Mouse (Mus musculus): ENCODE data around the gene Id3.
"Not testable (repeated sequence)": the region's sequence is repeated elsewhere in the genome, so short reads cannot be mapped to it uniquely, and the experiment has no call there.

The Id3 gene

DNA sequence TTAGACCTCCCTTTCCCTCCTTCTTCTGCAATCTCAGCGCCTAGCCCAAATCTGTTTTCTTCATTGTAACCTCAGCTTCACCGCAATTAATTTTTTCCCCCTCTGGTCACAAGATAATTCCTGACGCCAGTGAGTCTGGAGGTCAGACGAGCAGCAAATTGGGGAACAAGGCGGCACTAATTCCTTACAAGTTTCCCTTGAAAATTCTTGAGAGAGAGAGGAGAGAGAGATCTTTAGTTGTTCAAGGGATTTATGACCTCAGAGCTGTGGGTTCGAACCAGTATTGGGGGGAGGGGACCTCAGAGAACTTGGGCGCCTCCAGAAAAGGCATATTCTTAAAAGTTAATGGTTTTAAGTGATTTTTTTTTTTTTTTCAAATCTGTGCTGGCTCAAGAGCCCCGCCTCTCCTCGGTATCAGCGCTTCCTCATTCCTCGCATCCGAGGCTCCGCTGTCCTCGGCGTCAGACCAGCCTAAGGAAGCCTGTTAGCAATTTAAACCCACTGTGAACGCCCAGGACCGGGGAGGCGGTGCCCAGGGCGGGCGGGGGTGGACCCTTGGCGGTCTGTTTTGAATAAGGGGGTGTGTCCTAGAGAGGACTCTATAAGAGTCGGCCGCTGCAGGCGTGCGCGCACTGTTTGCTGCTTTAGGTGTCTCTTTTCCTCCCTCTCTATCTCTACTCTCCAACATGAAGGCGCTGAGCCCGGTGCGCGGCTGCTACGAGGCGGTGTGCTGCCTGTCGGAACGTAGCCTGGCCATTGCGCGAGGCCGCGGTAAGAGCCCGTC, at the start of gene Id3:
Gene Id3, plus strand, starts transcription at position 305 of the 784 bp plus-strand sequence.
- DNase-seq (ENCODE audit: low spot score in 2 of 2): peak; percentile 95 to 97

DNA sequence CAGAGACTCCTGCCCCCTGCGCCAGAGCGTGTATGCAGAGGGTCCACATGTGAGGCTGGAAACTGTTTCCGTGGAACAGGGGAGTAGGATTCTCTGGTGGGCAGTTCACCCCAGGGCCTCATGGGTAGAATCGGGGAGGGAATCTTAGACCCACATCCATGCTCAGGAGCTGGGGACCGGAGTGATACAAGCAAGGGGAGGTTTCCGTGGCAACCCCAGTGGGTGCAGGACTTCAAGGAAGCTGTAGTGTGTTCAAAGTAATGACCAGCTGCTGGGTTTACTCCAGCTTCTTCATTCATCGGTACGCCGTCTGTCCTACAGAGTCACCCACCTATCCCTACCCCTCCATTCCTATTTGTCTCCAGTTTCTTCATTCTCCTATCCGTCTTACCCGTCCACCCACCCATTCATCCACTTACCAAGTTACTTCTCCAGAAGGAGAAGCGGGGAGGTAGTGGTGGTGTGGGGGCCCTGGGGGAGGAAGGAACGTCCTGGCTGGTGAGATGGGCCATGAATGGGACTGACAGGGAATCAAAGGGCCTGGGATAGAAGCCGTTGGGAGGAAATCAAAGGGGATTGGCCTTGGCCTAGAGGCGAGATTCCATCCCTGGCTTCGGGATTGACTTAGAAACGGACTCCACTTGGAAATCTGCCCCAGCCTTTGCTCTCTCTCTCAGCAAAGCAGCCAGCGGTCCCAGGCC, 48.6 kb upstream of the Id3 start:
- DNase-seq (ENCODE audit: low spot score in 2 of 2): no peak

DNA sequence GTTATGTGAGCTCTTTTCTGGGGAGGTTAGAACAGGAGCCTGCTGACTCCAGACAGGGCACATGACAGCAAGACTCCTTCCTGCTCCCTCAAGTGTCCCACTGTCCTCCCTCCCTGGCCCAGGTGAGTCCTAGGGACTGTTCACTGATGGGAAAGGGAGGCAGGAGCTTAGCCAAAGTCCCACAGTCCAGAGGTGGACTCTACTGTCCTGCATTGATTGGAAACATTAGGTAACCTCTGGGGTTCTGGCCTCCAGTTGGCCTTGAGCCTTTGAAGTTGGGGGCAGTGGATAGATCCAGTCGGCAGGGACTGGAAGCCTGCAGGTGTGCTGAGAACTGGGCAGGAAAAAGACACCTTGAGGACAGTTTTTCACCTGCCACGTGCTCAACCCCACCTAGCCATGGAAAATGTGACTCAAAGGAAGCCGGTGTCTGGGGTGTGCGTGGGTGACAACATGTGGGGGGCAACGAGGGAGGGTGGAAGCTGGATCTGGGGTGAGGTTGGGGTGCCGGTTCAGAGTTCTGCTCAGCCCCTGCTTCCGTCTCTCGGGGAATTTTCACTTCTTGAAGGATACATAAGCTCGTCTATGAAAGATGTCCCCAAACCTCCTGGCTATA, 47.7 kb upstream of the Id3 start:
- no peak for DNase-seq (ENCODE audit: low spot score in 2 of 2)

DNA sequence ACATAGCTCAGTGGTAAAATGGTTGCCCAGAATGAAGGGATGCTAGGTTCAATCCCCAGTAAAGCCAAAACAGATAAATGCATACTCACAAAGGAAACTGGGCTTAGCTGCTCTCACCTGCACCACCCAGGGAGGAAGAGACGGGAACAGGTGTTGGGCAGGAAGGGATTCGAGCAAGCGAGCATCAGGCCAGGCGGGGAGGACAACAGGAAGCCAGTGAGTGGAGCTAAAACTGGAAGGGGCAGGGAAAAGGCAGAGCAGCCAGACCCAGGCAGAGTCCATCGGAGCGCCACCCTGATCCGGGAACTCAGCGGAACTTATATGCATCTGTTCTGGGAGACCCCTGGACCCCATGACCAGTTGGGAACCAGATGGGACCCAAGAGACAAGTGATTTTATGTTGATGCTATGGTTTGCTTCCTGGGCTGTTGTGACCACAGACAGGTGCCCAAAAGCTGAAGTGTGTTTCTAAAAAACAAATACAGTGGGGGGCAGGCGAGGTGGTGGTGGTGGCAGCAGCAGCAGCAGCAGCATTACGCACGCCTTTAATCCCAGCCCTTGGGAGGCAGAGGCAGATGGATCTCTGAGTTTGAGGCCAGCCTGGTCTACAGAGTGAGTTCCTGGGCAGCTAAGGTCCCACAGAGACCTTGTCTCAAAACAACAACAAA, 46.7 kb upstream of the Id3 start:
- DNase-seq (ENCODE audit: low spot score in 2 of 2): no peak

GRCm38 (mm10) chr4:136098446-136098845, 44.9 kb upstream of the Id3 start:
- DNase-seq (ENCODE audit: low spot score in 2 of 2): no peak

- no peak for DNase-seq (ENCODE audit: low spot score in 2 of 2)
Measured at GRCm38 (mm10) chr4:136100396-136101070, 42.8 kb upstream of the Id3 start.

- DNase-seq (ENCODE audit: low spot score in 2 of 2): not testable (repeated sequence)
Measured at GRCm38 (mm10) chr4:136101753-136102152, 41.5 kb upstream of the Id3 start.

GRCm38 (mm10) chr4:136104590-136105337, 38.5 kb upstream of the Id3 start:
- DNase-seq (ENCODE audit: low spot score in 2 of 2): no peak

DNA sequence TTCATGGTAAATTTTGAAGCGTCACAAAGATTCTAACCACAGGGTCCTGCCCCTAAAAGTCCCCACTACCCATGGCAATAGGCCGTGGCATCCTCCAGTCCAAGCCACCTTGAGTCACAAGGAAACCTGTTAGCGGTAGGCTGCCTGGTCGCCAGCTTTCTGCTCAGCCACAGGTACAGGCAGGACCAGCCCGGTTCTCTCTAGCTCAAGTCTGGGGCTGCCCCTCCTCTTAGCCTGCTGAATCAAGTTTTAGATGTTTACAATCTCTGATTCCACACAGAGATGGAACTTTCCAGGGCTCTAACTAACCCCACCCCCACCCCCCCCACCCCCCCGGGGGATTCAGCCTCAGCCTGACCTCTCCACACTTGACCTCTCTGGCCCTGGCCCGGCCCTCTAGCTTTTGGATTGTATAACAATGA, 36.4 kb upstream of the Id3 start:
- peak; percentile 42 to 69 for DNase-seq (ENCODE audit: low spot score in 2 of 2)

GRCm38 (mm10) chr4:136109153-136109552, 34.1 kb upstream of the Id3 start:
- DNase-seq (ENCODE audit: low spot score in 2 of 2): no peak

DNA sequence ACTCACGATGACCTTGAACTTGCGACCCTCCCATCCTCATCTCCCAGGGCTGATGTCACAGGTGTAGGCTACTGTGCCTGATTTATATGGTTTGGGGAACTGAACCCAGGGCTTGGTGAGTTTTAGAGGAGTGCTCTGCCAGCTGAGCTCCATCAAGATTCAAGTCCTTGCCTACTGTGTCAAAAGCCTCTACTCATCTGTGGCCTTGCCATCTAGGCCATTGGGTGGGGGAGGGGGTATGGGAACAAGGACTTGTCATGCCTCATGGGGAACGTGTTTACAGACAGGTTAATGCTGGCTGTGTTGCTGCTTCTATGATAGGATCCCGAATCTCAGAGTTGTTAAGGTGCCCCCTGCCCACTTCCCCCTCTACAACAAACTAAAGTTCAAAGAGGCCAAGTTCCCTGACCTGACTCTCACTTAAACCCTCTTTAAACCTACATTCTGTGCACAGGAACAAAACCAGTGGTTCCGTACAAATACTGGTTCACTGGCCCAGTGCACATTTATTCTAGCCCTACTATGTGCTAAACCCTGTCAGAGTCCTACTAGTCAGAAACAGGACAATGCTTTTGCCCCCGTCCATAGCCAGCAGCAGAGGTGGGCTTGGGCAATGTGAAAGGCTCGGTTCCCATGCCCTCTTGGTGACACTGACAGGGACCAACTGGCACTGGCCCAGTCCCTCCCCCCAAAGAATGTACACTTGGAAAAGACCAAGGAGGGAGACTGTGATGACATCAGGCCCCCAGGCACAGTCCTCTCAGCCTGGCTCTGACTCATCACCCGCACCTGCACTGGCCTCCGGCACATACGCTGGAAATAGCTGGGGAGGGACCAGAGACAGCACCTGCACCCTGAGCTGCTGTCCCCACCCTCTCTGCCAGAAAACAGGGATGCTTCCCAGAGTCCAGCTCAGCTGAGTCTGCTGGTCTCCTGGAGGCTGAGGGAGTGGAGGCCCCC, 33.1 kb upstream of the Id3 start:
- peak in 1 of 2 experiments; percentile 35 for DNase-seq (ENCODE audit: low spot score in 2 of 2)

- no peak for DNase-seq (ENCODE audit: low spot score in 2 of 2)
Measured at GRCm38 (mm10) chr4:136112344-136112743, 31.0 kb upstream of the Id3 start.

DNA sequence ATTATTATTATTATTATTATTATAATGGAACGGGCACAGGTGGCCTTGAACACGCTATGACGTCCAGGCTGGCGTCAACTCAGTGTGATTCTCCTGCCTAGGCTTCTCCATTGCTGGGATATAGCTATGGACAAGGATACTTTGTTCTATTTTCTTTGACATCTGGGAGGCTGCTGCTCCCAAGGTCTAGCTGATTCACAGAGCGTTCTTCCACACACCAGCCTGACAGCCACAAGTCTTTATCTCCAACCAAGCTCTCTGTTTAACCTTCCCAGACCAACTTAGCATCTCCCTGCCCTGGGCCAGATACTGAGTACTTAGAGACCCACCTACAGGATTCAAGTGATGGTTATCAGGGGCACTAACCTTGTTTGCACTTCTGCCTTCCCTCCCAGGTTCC, 28.6 kb upstream of the Id3 start:
- DNase-seq (ENCODE audit: low spot score in 2 of 2): no peak

DNA sequence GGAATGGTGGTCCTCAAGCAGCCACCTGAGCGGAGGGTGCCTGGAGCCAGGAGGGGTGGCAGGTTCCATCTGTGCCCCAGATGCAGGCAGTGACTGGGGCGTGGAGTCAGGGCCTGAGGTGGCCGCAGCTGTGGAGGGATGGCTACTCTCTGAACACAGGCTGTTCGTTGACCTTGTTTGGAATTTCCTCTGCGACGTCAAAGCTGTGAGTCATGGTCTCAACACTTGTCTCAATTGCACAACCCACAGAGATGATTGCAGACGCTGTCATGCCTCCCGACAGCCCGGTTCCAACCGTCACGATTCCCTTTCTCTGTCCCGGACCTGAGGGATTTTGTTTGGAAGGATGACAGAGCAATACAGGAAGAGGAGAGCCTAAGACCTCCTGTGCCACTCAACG, 26.3 kb upstream of the Id3 start:
- DNase-seq (ENCODE audit: low spot score in 2 of 2): peak; percentile 58 to 75

DNA sequence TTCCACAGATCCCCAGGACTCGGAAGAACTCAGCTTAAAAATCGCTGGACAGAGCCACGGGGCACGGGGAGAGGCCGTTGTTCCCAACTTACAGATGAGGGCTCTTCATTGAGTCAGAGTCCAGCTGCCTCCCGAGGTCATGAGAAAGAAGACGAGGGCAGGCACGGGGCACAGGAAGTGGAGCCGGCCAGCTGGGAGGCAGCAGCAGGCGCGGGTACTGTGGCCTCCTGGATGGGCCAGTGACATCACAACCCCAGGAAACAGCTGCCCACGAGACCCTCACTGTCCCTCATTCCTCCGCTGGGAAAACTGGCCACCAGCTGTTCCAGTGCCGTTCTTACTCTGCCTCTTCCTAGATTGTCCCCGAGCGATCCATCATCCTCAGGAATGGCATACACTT, 23.3 kb upstream of the Id3 start:
- no peak for DNase-seq (ENCODE audit: low spot score in 2 of 2)

GRCm38 (mm10) chr4:136121158-136121557, 22.1 kb upstream of the Id3 start:
- DNase-seq (ENCODE audit: low spot score in 2 of 2): no peak

DNA sequence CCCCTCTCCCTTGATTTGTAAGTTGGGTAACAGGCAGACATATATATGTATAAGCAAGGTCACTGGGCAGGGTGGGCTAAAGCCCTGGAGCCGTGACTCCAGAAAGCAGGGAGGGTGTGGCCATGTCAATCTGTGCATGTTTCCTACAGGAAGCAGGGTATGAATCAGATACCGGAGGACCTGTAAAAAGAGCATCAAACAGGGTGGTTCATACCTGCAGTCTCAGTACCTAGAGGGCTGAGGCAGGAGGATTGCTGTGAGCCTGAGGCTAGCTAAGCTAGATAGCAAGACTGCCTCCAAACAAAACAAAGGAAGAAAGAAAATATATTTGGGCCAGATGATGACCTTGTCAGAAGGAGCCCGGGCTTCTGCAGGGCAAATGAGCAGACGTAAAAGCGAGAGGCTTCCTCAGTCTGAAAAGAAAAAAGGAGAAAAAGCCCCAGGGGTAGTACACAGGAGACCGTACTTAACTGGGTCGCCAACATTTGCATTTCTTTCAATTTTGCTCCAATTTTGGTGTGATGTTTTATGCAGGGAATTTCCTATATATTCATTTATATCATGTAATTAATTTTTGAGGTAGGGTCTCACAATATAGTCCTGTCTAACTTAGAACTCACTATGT, 21.3 kb upstream of the Id3 start:
- no peak for DNase-seq (ENCODE audit: low spot score in 2 of 2)

DNA sequence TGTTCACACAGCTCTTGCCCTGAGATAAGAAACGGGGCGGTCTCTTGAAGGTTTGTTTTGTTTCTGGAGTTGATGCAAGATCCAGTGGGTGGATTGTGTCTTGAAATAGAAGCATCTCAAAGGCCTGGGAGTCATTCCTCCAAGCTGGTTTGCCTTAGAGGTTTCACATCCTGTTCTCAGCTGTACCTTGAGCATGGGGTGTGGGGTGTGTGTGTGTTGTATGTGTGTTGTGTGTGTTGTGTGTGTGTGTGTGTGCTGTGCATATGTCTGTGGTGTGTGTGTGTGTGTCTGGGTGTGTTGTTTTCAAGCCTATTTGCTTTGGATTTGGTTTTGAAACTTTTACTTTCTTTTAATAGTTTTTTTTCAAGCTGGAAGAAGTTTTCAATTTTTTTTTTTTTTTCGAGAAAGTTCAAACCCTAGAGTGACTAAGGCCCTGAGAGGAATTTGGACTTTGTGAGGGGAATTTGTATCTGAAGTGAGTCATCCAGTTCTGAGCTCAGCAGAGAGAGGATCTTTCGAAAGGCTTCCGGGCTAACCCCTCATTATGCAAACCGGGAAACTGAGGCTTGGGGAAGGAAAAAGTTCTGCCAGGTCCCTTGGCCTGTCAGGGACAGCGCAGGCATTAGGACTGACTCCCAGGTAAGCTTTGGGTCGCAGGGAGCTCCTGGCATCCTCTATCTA, 20.0 kb upstream of the Id3 start:
- peak in 1 of 2 experiments; percentile 31 for DNase-seq (ENCODE audit: low spot score in 2 of 2)

DNA sequence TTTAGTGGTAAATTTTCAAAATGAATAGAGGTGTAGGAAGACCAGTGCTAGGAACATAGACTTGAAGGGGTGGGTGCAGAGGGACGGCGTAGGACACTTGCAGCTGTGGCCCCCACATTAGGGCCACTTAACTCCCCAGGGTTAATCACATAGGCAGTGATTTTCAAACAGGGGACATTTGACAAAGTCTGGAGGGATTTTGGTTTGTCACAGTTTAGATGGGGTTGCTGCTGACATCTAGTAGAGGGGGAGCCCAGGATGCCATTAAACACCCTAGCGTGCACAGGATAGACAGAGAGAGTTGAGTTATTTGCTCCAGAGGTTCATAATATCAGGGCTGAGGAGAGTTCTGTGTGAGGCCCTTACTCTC, 19.5 kb upstream of the Id3 start:
- DNase-seq (ENCODE audit: low spot score in 2 of 2): no peak
